Mouse (Mus musculus): ENCODE measurements around the gene Pde4dip. TPM values are rescaled to one million over a fixed set of nuclear protein-coding genes. Genes with fewer than 3 reads are reported as not detected.

The Pde4dip gene
- polyA plus RNA-seq, 1 experiment from 2014 or later = 50.7 TPM

DNA sequence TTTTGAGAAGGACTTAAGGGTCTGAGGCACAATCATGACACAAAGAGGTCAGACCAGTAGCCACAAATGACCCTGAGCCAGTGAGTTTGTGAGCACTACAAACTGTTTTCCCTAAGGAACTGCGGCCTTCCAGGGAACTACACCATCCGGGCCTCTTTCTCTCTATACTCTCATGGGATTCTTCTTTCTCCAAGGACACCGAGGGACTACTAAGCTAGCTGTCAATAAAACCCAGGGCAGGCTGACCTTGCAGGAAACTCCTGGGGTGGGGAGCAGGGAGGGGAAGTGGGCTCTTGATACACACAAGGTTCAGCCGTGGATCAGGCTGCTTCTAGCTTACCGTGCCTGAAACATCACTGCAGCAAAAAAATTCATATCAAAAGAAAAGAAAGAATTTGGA is 177.6 kb downstream of the Pde4dip start:
- no peak for ATAC-seq (ENCODE audit: low FRiP score)

GRCm38 (mm10) chr3:97710134-97710533 is 178.4 kb downstream of the Pde4dip start:
- Histone ChIP-seq H3K4me3 (no peak overlapping the region), H3K4me2 (replicated peaks) (no peak overlapping the region), H3K4me1 (no peaks in the 10 kb centered on the region), H3K9me3 (replicated peaks) (no peaks in the 10 kb centered on the region), H3K36me3 (0 out of 2 replicates have a peak, but pooled peaks cover 4% of the 10 kb centered on the region), H3K9ac (no peak overlapping the region), H3K27me3 (no peaks in the 10 kb centered on the region), H3K27ac (no peak overlapping the region)
- no peak for ATAC-seq (ENCODE audit: low FRiP score)
- WGBS = 90% methylated on average over 11 of the region's 11 CpGs

More for the DNA sequence above, 177.6 kb downstream of the Pde4dip start:
- Histone ChIP-seq H3K4me2 (replicated peaks) (no peak overlapping the region), H3K27ac (no peak overlapping the region), H3K36me3 (0 out of 2 replicates have a peak, but pooled peaks cover 4% of the 10 kb centered on the region), H3K9me3 (replicated peaks) (no peaks in the 10 kb centered on the region), H3K4me3 (no peak overlapping the region), H3K4me1 (no peaks in the 10 kb centered on the region), H3K27me3 (no peaks in the 10 kb centered on the region), H3K9ac (no peak overlapping the region)
- 63% methylated on average over 5 of the region's 5 CpGs for WGBS

GRCm38 (mm10) chr3:97706561-97706960 is 181.9 kb downstream of the Pde4dip start:
- Histone ChIP-seq H3K4me1 (no peaks in the 10 kb centered on the region), H3K9me3 (replicated peaks) (no peaks in the 10 kb centered on the region), H3K27me3 (no peaks in the 10 kb centered on the region), H3K4me3 (no peak overlapping the region), H3K4me2 (replicated peaks) (no peak overlapping the region), H3K27ac (no peak overlapping the region), H3K9ac (no peak overlapping the region), H3K36me3 (no peaks in the 10 kb centered on the region)
- 86% methylated on average over 4 of the region's 4 CpGs for WGBS
- ATAC-seq (ENCODE audit: low FRiP score) = no peak

GRCm38 (mm10) chr3:97705508-97705907 is 183.0 kb downstream of the Pde4dip start:
- Histone ChIP-seq H3K36me3 (no peaks in the 10 kb centered on the region), H3K27ac (no peak overlapping the region), H3K4me3 (no peak overlapping the region), H3K9ac (no peak overlapping the region), H3K27me3 (no peaks in the 10 kb centered on the region), H3K4me1 (no peaks in the 10 kb centered on the region), H3K4me2 (replicated peaks) (no peak overlapping the region), H3K9me3 (replicated peaks) (no peaks in the 10 kb centered on the region)
- ATAC-seq (ENCODE audit: low FRiP score) = no peak
- 84% methylated on average over 3 of the region's 3 CpGs for WGBS

GRCm38 (mm10) chr3:97702448-97703080 is 185.9 kb downstream of the Pde4dip start:
- no peaks in the 10 kb centered on the region for H3K27me3 ChIP-seq
- no peak overlapping the region for H3K27ac ChIP-seq
- no peak overlapping the region for H3K4me2 ChIP-seq (replicated peaks)
- 92% methylated on average over 11 of the region's 11 CpGs for WGBS
- H3K4me3 ChIP-seq = no peak overlapping the region
- H3K9me3 ChIP-seq (replicated peaks) = no peaks in the 10 kb centered on the region
- H3K4me1 ChIP-seq = no peaks in the 10 kb centered on the region
- H3K9ac ChIP-seq = no peak overlapping the region
- no peaks in the 10 kb centered on the region for H3K36me3 ChIP-seq
- ATAC-seq (ENCODE audit: low FRiP score) = no peak

DNA sequence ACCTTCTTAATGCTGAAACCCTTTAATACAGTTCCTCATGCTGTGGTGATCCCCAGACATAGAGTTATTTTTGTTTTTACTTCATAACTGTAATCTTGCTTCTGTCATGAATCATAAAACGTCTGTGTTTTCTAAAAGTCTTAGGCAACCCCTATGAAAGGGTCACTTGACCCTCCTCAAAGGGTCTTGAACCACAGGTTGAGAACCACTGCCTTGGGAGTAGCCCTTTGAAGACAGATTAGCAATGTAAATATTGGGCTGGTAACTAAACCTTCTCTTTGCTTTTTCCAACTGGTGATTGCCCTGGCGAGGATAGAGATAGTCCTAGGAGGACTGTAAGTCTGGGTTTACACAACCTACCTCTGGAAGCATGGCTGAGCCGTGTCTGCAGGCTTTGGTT is 187.3 kb downstream of the Pde4dip start:
- WGBS = 78% methylated on average over 3 of the region's 3 CpGs

DNA sequence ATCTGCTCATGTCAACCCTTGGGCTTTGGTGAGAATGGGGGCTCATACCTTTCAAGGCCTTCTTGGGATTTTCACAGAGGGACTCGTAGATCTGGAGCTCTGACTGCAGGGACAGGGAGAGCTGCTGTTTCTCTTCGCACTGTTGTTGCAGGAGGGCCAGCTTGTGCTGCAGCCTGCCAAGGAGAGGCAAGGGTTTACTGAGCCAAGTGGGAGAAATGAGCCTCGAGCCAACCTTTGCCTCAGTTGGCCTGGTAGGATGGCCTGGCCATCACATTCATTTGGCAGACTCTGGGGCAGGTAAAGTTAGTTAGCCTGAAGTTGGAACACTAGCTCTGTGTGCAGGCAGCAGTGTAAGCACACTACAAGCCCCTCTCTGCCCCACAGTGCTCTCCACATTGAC is 189.4 kb downstream of the Pde4dip start:
- no peak overlapping the region for H3K4me2 ChIP-seq (replicated peaks)
- no peaks in the 10 kb centered on the region for H3K36me3 ChIP-seq
- 83% methylated on average over 3 of the region's 3 CpGs for WGBS
- no peak overlapping the region for H3K4me3 ChIP-seq
- H3K9ac ChIP-seq = no peak overlapping the region
- H3K27me3 ChIP-seq = no peaks in the 10 kb centered on the region
- ATAC-seq (ENCODE audit: low FRiP score) = no peak
- no peaks in the 10 kb centered on the region for H3K9me3 ChIP-seq (replicated peaks)
- no peak overlapping the region for H3K27ac ChIP-seq
- no peaks in the 10 kb centered on the region for H3K4me1 ChIP-seq

More for the DNA sequence above, 187.3 kb downstream of the Pde4dip start:
- no peaks in the 10 kb centered on the region for H3K36me3 ChIP-seq
- no peaks in the 10 kb centered on the region for H3K27me3 ChIP-seq
- no peak overlapping the region for H3K4me2 ChIP-seq (replicated peaks)
- H3K9me3 ChIP-seq (replicated peaks) = no peaks in the 10 kb centered on the region
- H3K27ac ChIP-seq = no peak overlapping the region
- H3K9ac ChIP-seq = no peak overlapping the region
- no peaks in the 10 kb centered on the region for H3K4me1 ChIP-seq
- ATAC-seq (ENCODE audit: low FRiP score) = no peak
- no peak overlapping the region for H3K4me3 ChIP-seq

DNA sequence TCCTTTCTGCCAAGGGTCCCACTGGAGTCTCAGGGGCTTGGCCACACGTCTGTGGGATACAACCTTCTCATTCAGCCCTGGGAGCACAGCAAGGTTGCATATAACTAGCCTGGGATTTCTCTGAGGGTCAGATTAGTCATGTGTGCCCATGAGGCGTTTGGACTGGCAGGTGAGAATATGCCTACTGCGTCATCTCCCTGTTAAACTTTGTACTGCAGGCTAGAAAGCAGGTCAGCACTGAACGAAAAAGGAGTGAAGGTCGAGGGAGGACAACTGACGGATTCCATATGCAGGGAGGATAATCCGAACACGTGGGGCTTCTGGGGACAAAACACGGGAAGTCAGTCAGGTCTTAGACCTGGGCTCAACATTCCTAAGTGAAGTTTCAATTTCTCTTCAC is 191.2 kb downstream of the Pde4dip start:
- no peaks in the 10 kb centered on the region for H3K27me3 ChIP-seq
- no peak overlapping the region for H3K27ac ChIP-seq
- 74% methylated on average over 9 of the region's 9 CpGs for WGBS
- H3K9ac ChIP-seq = no peak overlapping the region
- no peaks in the 10 kb centered on the region for H3K9me3 ChIP-seq (replicated peaks)
- H3K4me1 ChIP-seq = no peaks in the 10 kb centered on the region
- 0 out of 2 replicates have a peak, but pooled peaks cover 5% of the 10 kb centered on the region for H3K36me3 ChIP-seq
- no peak overlapping the region for H3K4me2 ChIP-seq (replicated peaks)
- no peak for ATAC-seq (ENCODE audit: low FRiP score)
- no peak overlapping the region for H3K4me3 ChIP-seq

DNA sequence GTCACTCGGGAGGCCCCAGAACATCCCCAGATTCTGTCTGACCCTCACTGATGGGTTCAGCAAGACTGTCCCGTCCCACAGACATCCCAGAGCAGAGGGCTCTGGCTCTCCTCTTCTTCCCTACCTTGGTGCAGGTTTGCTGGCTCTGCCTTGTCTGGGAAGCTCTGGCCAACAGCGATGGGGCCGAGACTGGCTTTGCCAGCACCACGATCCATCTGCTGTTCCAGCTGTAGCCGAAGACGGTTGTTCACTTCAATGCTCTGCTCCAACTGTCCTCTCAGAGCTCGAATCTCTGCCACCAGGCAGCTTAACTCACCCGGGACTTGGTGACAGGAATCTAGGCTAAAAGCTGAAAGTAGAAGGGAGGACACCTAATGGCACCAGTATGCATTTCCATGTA is 191.6 kb downstream of the Pde4dip start:
- H3K27me3 ChIP-seq = no peaks in the 10 kb centered on the region
- no peak overlapping the region for H3K27ac ChIP-seq
- no peak overlapping the region for H3K9ac ChIP-seq
- no peak for ATAC-seq (ENCODE audit: low FRiP score)
- 0 out of 2 replicates have a peak, but pooled peaks cover 5% of the 10 kb centered on the region for H3K36me3 ChIP-seq
- no peak overlapping the region for H3K4me2 ChIP-seq (replicated peaks)
- H3K4me1 ChIP-seq = no peaks in the 10 kb centered on the region
- no peaks in the 10 kb centered on the region for H3K9me3 ChIP-seq (replicated peaks)
- no peak overlapping the region for H3K4me3 ChIP-seq
- WGBS = 85% methylated on average over 9 of the region's 9 CpGs

DNA sequence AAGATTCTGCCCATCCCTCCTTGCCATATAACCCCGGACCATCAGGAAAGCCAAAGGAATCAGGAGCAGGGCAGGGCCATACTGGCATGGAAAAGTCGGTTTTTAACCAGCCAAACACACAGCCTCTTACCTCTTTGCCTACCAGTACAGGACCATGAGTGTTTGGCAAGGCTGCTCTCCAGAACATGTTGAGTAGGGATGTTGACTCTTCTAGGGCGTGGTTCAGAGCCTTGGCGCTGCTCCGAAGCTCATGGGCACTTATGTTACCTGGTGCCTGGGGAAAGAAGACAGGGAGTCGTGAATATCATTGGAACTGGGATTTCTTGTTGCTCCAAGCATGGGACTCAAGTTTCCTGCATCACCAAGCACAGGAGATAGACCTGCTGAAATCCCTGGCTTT is 194.7 kb downstream of the Pde4dip start:
- 0 out of 2 replicates have a peak, but pooled peaks cover 5% of the 10 kb centered on the region for H3K36me3 ChIP-seq
- H3K4me3 ChIP-seq = no peak overlapping the region
- 90% methylated on average over 6 of the region's 6 CpGs for WGBS
- no peak overlapping the region for H3K9ac ChIP-seq
- no peaks in the 10 kb centered on the region for H3K9me3 ChIP-seq (replicated peaks)
- peaks cover 4% of the 10 kb centered on the region; the same call in 1 of the 2 replicates for H3K4me1 ChIP-seq
- H3K27ac ChIP-seq = no peak overlapping the region
- H3K27me3 ChIP-seq = no peaks in the 10 kb centered on the region
- no peak for ATAC-seq (ENCODE audit: low FRiP score)
- H3K4me2 ChIP-seq (replicated peaks) = no peak overlapping the region

DNA sequence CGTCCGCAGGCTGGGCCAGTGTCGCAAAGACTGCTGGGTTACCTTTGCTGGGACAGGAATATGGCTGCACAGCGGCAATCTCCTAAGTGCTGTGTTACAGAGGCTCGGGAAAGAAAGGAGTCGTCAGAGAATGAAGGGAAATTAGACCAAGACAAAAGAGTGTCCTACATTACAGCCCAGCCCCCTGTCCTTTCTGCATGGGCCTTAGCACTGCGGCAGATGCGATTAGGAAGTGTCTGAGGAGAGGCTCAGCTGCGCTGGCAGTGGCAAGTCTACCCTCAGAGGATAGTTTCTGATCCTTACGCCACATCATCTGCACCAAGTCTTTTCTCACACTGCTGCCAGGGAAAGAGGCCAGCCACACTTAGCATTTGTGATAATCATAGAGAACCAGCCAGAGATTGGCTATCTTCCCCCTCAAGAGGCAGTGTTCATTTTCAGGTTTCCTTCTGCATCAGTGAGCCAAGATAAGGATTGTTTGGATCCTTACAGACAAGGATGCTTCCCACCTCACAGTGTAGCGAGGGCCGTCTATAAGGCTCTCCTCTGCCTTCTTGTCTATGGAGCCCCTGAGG is 197.0 kb downstream of the Pde4dip start:
- 68% methylated on average over 12 of the region's 12 CpGs for WGBS

DNA sequence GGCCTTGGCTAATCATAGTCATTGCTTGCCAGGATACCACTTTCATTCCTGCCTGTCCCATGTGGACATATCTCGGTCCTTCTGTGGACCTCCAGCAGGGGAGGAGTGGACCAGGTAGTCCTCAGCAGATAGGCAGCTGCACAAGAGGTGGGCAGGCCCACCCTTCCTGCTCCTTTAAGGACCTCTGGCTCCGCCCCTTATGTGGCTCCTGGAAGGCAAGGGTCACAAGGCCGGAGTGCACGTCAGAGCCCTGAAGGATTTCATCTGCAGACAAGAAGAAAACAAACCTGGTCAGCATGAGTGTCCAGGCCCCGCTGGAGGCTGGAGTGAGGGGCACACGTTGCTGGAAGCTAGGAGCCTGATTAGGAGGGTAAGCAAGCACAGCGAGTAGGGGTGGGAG is 197.9 kb downstream of the Pde4dip start:
- Histone ChIP-seq H3K4me2 (replicated peaks) (no peak overlapping the region), H3K9ac (no peak overlapping the region), H3K27me3 (no peaks in the 10 kb centered on the region), H3K9me3 (replicated peaks) (no peaks in the 10 kb centered on the region), H3K4me1 (peaks cover 4% of the 10 kb centered on the region; the same call in 1 of the 2 replicates), H3K27ac (no peak overlapping the region), H3K36me3 (0 out of 2 replicates have a peak, but pooled peaks cover 5% of the 10 kb centered on the region), H3K4me3 (no peak overlapping the region)
- no peak for ATAC-seq (ENCODE audit: low FRiP score)
- WGBS = 60% methylated on average over 7 of the region's 7 CpGs

More for the DNA sequence above, 197.0 kb downstream of the Pde4dip start:
- Histone ChIP-seq H3K9me3 (replicated peaks) (no peaks in the 10 kb centered on the region), H3K36me3 (0 out of 2 replicates have a peak, but pooled peaks cover 5% of the 10 kb centered on the region), H3K4me2 (replicated peaks) (no peak overlapping the region), H3K4me3 (no peak overlapping the region), H3K27ac (no peak overlapping the region), H3K4me1 (peaks cover 4% of the 10 kb centered on the region; the same call in 1 of the 2 replicates), H3K27me3 (no peaks in the 10 kb centered on the region), H3K9ac (no peak overlapping the region)
- ATAC-seq (ENCODE audit: low FRiP score) = no peak

GRCm38 (mm10) chr3:97689289-97689688 is 199.2 kb downstream of the Pde4dip start:
- H3K4me1 ChIP-seq = peaks cover 4% of the 10 kb centered on the region; the same call in 1 of the 2 replicates
- ATAC-seq (ENCODE audit: low FRiP score) = no peak
- 0 out of 2 replicates have a peak, but pooled peaks cover 5% of the 10 kb centered on the region for H3K36me3 ChIP-seq
- H3K9ac ChIP-seq = no peak overlapping the region
- peaks cover 4% of the 10 kb centered on the region for H3K27me3 ChIP-seq
- H3K4me2 ChIP-seq (replicated peaks) = no peak overlapping the region
- 73% methylated on average over 2 of the region's 2 CpGs for WGBS
- H3K9me3 ChIP-seq (replicated peaks) = no peaks in the 10 kb centered on the region
- H3K4me3 ChIP-seq = no peak overlapping the region
- no peak overlapping the region for H3K27ac ChIP-seq

Measured in hindbrain, embryonic 12.5 days (tissue).